Mouse (Mus musculus) B cell, adult 2 months (primary cell): Measurements from ENCODE around the gene Atxn1.

Source experiments
- DNase-seq, 2 experiments: peaks; one replicate each; pipeline ENCODE4 v3.0.0; 2022

The Atxn1 gene

DNA sequence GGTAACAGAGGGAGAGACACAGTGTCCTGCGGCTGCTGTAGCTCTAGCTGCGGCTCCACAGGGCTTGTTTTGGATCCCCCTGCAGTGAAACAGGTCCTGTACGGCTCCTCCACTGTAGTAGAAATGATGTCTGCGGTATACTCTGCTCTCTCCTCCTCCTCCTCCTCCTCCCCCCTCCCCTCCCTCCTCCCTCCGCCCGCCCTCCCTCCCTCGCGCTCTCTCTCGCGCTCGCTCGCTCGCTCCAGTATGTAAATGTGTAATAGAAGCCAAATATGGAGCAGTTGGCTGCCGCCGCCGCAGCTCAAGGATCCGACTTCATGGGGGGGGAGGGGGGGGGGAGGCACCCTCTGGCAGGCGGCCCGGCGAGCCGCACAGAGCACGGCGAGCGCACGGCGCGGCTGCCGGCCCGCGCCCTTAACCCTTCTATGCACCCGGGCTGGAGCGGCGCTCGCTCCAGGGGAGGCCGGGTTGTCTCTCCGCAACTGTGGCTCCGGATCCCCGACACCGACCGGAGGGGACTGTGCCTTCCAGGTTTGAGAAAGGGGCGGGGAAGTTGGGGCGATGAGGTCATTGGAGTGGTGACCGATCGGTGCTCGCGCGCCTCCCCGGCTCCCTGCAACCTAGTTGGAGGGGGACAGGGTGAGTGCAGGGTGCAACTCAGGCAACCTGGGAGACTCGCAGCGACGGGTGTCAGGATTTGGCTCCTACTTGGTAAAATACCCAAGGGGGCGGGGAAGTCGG is at the start of gene Atxn1:
TSS of gene Atxn1 (minus strand) at position 156 of the 741 bp plus-strand sequence.
- peak; percentile 66 for DNase-seq

DNA sequence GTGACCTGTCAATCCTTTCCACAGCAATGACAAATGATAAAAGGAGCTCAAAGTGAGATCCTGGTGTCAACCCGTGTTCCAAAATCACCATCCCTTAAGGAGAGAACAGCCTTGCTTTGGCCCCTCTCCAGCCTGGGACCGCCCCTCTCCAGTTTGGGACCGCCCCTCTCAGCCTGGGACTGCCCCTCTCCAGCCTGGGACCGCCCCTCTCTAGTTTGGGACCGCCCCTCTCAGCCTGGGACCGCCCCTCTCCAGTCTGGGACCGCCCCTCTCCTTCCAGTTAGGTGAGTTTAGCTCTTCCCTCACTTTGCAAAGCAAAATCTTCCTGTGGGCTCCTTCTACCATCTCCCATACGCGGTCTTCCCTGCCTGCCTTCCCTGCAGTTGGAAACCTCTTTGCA is 46.4 kb upstream of the Atxn1 start:
- peak in 1 of 2 experiments; percentile 13 for DNase-seq

DNA sequence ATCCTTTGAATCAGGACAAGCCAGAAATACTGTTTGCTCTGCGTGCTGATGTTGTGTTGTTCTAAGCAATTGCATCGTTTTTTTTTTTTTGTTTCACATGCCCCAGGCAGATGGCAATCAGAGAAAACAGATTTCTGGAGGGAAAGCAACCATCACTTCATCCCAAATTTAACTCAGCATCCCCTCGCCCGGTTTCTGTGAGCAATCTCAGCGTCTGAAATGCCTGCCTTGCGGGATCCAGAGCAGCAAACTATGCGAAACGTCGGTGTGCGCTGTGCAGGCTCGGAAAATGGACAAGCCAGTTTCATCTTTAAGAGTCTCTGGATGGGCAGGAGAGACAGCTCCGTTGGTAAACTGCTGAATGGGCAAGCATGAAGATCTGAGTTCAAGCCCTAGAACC is 45.3 kb upstream of the Atxn1 start:
- DNase-seq = no peak

DNA sequence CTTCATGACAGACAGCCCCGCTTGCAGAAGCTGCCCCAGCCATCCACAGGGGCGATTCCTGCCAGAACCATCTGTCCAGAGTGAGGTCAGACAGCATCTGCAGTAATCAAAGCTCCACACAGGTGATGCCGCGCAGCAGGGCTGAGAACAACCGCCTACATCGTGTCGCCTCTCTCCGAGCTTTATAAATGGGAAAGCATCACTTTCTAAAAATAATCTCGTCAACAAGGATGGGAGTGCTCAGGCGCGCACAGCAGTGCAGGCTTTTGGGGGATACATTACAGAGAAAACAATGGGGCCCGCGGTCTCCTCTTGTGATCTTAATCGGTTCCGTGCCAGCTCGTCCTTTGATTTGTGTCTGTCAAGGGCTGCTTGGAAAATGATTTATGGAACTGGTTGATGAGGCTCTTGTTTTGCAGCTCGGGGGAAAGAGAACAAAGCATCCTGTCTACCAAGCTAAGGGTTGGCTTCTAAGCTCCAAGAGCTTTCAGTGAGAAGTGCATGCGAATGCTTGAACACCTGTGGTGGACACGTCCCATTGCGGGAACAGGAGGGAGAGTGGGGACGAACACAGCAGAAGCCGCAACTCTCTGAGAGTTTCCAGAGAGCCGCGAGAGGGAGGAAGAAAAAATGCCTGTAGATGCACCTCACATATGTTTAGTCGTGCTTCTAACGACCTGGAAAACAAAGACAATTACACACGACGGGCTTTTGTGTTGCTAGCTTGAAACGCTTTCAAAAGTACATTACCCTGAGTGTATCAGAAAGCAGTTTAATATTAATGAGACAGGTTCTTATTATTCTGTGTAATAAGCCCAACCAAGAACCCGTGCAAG is 44.2 kb upstream of the Atxn1 start:
- DNase-seq = no peak

DNA sequence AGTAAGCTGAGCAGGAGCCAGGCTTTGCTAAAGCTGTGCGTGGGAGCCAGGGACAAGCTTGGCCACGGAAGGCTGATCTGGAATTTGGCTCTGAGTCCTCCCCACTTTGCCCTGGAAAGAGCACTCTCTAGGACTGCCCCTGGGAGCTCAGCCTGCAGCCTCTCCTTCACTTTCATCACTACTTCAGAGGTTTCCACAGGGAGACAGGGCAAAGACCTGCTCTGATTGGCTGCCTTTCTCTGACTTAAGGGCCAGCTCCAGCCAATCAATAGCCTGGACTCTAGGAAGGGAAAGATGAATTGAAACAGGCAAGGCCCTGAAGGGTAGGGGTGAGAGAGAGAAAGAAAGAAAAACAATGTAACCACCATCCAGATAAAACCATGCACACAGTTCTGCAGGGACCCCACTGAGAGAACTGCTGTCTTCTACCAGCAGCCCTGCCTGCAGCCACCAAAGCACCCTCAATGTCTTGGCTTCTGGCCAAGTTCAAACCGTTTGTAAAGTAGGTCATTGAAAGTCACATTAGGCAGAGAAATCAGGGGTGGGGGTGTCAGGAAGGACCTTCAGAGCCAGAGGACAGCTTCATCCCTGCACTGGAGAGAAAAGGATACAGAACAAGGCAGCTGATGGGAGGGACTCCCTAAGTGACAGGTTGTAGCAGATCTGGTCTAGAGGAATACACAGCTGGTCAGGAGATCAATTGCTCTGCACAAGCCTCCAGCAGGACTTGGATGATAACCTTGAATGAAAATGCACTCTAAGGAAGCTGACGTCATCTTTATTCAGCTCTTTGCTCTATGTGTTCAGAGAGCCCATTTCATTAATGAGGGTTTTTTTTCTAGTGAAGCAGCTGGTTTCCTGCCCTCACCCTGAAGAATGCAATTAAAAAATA is 41.6 kb upstream of the Atxn1 start:
- DNase-seq = no peak

DNA sequence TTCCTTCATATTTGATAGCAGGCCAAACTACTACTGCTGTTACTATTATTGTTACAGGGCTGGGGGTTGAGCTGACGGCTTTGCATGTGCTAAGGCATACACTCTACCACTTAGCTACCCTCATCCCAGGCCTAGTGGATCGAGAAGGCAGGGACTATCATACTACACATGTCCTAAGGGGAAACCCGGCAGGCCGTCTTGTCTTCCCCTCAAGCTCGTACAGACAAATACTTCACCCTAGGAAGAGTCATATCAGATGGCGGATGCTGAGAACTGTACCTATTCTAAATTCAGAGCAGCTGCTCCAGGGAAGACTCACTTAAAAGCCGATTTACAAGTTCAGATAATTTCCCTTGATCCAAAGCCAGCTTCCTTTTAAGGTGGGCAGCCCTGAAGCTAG is 40.8 kb upstream of the Atxn1 start:
- DNase-seq = no peak

DNA sequence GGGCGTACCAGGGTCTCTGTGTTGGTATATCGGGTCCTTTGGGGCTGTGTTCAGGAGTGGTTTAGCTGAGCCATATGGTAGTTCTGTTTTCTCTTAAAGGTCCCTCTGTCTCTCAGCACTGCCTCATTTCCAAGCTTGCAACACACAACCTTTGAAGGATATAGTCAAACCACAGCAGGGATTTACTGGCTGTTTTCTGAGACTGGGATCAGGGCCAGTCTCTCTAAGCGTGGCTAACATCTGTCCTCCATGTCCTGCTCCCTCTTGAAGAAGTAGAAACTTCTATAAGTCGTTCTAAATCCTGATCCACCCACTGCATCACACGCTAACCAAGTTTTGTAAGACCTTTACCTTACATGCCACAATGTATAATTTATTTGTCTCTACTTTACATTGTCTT is 36.5 kb upstream of the Atxn1 start:
- no peak for DNase-seq

DNA sequence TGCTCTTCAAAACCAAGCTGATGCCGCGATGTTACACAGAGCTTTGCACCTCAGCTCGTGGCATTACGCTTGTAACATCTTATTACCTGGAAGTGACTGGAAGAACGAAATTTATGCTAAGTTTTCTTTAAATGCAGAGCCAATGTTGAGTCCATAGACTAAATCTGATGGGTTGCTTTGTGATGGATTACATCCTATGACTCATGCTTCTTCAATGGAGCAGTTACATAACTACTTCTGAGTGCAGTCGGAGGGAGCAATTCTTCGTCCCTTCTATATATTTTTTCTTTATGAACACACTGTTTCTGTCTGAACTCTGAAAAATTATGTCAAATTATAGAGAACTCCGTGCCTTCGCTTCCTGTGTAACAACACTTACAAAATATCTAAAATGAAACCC is 28.1 kb upstream of the Atxn1 start:
- DNase-seq = no peak

DNA sequence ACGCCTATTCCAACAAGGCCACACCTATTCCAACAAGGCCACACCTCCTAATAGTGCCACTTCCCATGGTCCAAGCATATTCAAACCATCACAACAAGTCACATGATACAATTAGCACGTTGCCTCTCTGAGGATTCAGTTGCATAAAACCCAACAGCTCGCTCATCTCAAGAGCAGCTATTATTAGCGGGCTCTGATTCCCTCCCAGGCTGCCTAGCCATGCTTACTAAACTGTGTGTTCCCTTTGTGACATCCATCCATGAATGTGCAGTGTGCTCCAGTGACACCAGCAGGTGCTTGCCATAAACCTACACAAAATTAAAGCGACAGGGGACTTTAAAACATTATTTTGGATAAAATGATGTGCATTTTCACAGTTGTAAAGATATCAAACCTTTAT is 25.7 kb upstream of the Atxn1 start:
- no peak for DNase-seq

DNA sequence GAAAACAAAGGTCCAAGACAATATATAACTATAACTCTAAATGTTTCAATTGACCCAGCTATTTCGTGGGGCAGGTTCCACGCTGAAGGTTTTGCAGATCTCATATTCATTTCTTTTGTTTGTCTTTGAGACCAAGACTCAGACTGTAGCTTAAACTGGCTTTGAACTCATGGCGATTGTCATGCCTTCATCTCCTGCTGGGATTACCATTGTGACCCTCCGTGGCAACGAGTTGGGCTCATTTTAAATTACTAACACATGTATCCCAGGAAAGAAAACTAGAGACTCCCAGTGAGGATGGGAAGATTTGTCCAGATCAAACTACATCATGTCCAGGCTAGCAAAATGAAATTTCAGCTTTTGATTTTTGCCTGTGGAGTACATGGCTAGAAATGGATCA is 14.4 kb upstream of the Atxn1 start:
- no peak for DNase-seq

DNA sequence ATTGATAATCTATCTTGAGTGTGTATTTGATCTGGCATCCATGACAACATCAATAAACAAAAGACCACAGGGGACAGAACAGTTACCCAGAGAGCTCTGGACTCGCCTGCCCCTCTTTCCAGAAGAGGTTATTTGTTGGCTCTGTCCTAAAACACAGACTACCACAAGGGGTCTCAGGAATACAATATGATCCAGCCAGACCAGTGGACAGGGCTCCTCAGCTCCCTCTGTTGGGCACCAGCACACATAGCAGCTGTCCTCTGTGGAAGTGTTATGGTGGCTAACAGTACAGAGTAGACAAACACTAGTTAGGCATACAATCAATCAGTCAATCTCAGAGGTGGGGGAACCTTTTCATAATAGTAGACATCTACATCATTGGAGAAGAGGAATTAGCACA is 12.1 kb upstream of the Atxn1 start:
- DNase-seq = peak; percentile 70 to 75

DNA sequence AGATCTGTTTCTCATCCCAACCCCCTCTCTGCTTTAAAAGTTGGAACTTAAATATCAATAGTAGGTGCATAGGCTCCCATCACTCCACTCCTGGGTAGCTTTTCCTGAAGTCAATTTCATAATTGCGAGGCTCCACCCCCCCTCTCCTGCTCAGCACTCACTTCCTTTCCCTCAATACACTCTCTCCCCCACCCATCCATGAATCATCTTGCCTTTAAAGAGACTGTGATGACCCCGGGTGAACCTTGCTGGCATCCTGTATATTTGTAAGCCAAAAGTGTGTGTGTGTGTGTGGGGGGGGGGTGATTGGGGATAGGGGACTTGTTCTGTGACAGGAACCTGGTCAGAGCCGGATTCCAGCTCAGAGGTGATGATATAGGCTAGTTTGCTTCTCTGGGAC is 9.8 kb upstream of the Atxn1 start:
- no peak for DNase-seq

DNA sequence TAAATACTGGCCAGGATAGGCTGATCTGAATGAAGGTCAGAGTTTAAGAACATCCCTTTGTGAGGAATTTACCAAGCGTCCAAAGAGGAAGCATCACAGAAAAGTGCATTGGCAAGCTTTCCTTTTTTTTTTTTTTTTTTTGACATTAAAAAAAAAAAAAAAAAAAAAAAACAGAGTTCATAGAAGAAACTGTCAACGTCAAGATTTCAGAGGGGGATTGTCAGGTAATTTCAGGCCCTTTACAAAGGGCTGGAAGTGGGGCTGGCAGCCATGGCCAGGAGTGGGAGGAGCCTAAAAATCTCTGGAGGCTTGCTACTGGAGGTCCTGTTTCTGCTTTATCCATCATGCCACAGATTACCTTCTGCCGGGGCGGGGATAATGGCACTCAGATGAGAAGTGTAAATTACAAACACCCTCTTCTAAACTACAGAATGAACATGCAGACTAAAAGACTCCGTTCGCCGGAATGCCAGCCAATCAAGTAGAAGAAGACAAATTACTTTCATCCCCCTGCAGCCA is 9.2 kb upstream of the Atxn1 start:
- DNase-seq = no peak

DNA sequence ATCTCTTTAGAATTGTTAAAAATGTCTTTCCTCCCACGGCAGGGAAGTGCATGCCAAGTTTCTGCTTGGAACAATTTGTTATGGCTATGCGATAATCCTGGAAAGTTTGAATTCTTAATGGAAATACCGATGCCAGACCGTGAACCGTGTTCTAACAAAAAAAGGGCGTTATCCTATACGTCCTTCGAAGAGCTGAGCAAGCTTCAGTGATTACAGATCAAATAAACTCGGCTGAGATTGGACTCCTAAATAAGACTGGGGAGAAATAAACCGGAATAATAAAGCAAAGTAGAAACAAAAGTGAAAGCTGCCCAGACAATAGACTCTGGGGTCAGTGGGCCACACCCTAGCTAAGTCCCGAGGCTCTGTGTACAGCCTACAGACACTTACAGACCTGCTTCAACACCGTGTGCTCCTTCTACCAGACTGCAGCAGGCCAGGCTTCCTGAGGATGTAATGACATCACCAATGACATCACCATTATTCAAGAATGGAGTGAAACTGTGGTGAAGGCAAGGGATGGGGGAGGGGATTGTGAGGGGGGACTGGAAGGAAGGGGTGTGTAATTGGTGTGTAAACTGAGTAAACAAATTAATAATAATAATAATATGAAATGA is 6.2 kb upstream of the Atxn1 start:
- peak; percentile 15 to 25 for DNase-seq

DNA sequence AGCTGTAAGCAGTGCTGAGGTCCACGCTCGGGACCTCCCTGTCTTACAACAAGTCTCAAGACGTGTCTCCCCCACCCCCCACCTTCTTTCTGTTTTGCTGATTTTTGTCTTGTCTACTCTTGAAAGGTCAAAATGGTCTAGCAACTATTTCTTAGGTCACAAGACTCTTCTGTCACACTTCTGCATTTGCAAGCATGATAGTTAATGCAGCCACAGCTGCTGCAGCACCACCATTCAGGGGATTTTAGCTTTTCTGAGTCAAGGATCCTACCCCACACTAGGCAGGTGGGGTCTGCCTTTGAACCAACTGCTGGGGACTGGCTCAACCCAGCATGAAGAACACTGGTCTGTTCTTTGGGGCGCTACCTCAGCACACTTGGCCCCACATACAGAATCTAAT is 3.4 kb upstream of the Atxn1 start:
- DNase-seq = peak; percentile 17

DNA sequence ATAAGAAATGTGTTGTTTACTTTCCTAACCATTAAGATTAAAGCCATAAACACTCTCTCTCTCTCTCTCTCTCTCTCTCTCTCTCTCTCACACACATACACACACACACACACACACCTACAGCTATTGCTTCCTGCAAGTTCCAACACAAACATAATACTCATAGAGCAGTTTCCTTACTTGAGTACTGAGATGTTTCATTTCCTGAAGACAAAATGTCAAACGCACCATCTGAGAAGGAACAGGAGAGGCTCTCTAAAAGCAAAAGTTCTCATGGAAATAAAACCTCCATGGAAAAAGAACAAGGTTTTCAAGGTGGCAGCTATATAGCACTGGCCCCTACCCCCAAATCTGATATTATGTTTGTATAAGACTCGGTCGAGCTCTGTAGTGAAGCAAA is 2.6 kb upstream of the Atxn1 start:
- no peak for DNase-seq

DNA sequence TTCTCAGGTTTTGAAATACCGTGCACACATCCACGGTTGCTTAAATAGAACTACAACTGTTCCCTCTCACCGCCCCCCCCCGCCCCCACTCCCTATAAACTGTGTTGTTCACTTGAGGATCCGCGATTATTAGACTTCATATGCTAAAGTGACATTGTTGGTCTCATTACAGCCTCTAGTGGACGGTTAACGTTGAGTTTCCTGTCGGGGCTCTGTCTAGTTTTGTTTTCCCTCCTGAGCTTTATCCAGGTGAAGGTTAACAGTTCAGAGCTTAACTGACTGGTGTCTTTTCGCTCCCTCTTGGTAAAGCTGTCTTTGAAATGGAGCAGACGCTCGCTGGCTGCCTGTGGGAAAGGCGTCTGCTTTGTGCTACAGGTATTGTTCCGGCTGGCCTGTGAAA is 1.8 kb upstream of the Atxn1 start:
- DNase-seq = peak; percentile 37 to 48

DNA sequence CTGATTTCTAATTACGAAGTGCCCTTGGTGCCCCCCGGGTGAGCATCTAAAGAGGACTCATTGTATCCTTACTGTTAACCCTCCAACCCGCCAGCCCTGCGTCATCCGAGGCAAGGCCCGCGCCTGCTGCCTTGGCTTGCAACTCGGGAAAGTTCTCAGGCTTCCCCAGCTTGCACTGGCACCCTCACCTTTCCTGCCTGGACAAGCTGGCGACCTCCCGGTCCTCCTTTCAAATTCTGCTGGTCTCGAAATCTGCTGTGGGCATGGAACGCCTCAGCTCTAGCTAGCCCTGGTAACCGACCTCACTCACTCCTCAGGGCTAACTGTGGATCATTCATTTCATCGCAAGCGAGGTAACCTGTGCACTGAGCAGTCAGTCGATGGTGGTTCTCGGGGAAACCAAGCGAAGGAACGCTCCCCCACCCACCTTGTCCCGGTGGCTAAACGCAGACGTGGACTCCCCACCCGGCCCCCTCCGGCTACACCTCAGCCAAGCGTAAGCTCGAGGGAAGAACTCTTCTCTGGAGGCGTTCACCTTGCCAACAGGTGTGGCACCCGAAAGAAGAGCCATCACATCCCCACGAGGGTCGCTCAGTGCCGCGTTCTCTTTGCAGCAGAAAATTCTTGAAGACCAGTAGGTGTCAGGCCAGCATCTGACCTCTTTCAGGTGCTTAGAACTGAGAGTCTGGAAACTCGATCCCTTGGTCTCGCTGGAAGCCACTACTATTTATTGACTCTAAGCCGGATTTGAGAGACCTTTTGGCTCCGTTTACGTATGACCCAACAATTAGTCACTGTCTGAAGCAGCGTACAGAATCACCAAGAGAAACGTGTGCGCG is 1.0 kb upstream of the Atxn1 start:
- DNase-seq = peak; percentile 33 to 42

DNA sequence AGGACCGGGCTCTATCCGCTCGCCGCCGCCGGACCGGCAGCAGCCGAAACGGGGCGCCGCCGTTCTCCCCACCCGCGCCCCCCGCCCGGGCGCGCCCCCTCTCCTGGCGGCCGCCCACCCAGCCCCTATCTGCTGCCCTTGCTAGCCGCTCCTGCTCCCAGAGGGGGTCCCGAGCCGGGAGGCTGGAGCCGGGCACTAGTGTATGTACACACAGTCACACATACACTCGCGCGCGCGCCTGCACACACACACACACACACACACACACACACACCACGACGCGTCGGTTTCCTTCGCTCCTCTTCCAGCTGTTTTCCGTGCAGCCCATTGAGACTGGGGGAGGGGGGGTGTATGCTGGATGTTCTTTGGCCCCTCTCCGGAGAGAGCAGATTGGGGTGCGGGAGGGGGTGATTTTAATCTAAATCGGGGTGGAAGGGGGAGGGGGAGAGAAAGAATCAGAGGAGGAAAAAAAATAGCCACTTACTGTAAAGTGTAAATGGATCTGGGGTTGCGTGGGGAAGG is 416 bp downstream of the Atxn1 start:
- DNase-seq = peak; percentile 42 to 47

DNA sequence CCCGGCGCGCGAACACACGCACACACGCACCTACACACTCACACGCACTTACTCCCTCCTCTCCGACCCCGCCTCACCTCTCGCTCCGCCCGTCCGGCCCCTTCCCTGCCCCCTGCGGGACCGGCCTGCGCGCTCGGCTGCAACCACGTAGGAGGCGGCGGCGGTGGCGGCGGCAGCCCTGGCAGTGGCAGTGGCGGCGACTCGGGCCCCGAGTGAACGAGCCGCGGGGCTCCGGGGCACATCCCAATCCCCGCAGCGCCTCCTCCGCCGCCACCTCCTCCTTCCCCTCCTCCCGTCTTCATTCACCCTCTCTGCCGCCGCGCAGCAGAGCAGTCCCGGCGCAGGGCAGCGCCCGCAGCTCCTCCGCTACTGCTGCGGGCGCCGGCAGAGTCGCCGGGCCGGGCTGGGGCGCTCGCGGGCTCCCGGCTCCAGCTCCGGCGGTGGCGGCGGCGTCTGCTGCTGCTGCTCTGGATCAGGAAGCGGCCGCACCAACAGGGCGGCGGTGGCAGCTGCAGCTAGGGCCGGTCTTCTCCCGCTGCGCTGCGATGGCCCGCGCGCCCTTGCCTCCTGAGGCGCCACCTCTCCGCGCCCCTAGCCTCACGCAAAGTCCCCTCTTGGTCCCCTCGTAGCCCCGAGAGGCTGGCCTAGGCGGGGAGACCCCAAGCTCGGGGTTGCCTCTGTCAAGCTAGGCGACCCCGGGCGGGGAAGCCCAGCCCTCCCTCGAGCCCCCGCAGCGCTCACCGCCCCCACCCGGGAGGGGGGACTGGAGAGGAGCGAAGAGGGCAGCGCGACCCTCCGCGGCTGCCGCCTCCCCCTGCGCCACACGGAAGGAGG is 1.1 kb downstream of the Atxn1 start:
- peak; percentile 66 to 71 for DNase-seq
